Mouse (Mus musculus): ENCODE measurements at regions not wholly inside any gene's neighbourhood (a gene's known extent, or its start where the extent isn't known, plus 50 kb on each side); places are given as distances from the start of the nearest gene placed in this dataset.
"Not testable (repeated sequence)": the region's sequence is repeated elsewhere in the genome, so short reads cannot be mapped to it uniquely, and the experiment has no call there.

GRCm38 (mm10) chr10:96414807-96415206 is 202.0 kb upstream of the Btg1 start:
- no peak overlapping the region for H3K9ac ChIP-seq
- no peaks in the 10 kb centered on the region for H3K4me1 ChIP-seq (replicated peaks)
- no peak overlapping the region for H3K4me2 ChIP-seq
- no peaks in the 10 kb centered on the region for H3K9me3 ChIP-seq
- 92% methylated on average over 11 of the region's 11 CpGs for WGBS
- no peak for ATAC-seq (ENCODE audit: low FRiP score, low read depth)
- no peaks in the 10 kb centered on the region for H3K27me3 ChIP-seq
- no peaks in the 10 kb centered on the region for H3K36me3 ChIP-seq
- H3K27ac ChIP-seq (replicated peaks) = no peak overlapping the region
- no peak overlapping the region for H3K4me3 ChIP-seq

DNA sequence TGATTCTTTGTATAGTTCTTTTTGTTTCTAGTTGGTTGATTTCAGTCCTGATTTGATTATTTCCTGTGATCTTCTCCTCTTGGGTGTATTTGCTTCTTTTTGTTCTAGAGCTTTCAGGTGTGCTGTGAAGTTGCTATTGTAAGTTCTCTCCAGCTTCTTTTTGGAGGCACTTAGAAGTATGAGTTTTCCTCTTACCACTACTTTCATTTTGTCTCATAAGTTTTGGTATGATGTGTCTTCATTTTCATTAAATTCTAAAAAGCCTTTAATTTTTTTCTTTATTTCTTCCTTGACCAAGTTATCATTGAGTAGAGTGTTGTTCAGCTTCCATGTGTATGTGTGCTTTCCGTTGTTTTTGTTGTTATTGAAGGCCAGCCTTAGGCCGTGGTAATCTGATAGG is 195.3 kb upstream of the Btg1 start:
- not testable (repeated sequence) for H3K9me3 ChIP-seq; H3K4me1 ChIP-seq (replicated peaks); H3K9ac ChIP-seq; H3K27ac ChIP-seq (replicated peaks); H3K27me3 ChIP-seq; H3K4me3 ChIP-seq; H3K4me2 ChIP-seq; ATAC-seq (ENCODE audit: low FRiP score, low read depth); H3K36me3 ChIP-seq
- 93% methylated on average over 2 of the region's 2 CpGs for WGBS

DNA sequence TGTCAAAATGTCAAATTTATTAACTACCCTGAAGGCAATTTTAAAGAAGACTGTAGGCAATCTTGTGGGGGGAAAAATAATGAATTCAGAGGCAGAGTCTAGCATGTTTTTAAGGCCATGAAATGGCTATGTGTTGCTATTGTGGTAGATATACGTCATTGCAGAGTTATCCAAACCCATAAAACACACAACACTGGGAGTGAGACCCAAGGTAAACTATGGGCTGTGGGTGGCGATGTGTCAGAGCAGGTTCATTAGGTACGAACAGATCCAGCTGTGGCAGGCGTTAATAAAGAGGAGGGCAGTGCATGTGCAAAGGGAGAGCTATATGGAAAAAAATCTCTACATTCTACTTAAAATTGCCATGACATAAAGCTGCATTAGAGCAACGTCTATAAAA is 189.4 kb upstream of the Btg1 start:
- WGBS = 84% methylated on average over 5 of the region's 5 CpGs

GRCm38 (mm10) chr10:96430142-96430541 is 186.7 kb upstream of the Btg1 start:
- H3K9ac ChIP-seq = no peak overlapping the region
- no peaks in the 10 kb centered on the region for H3K4me1 ChIP-seq (replicated peaks)
- no peaks in the 10 kb centered on the region for H3K27me3 ChIP-seq
- H3K36me3 ChIP-seq = no peaks in the 10 kb centered on the region
- no peak overlapping the region for H3K27ac ChIP-seq (replicated peaks)
- no peaks in the 10 kb centered on the region for H3K9me3 ChIP-seq
- no peak overlapping the region for H3K4me2 ChIP-seq
- no peak overlapping the region for H3K4me3 ChIP-seq
- no peak for ATAC-seq (ENCODE audit: low FRiP score, low read depth)
- WGBS = 84% methylated on average over 3 of the region's 3 CpGs

More for the DNA sequence above, 189.4 kb upstream of the Btg1 start:
- no peaks in the 10 kb centered on the region for H3K27me3 ChIP-seq
- H3K4me3 ChIP-seq = no peak overlapping the region
- ATAC-seq (ENCODE audit: low FRiP score, low read depth) = no peak
- no peaks in the 10 kb centered on the region for H3K9me3 ChIP-seq
- no peaks in the 10 kb centered on the region for H3K4me1 ChIP-seq (replicated peaks)
- H3K4me2 ChIP-seq = no peak overlapping the region
- H3K27ac ChIP-seq (replicated peaks) = no peak overlapping the region
- no peak overlapping the region for H3K9ac ChIP-seq
- no peaks in the 10 kb centered on the region for H3K36me3 ChIP-seq

GRCm38 (mm10) chr10:96435109-96435508 is 181.7 kb upstream of the Btg1 start:
- Histone ChIP-seq H3K4me1 (replicated peaks) (no peaks in the 10 kb centered on the region), H3K9me3 (no peaks in the 10 kb centered on the region), H3K27ac (replicated peaks) (no peak overlapping the region), H3K27me3 (no peaks in the 10 kb centered on the region), H3K9ac (no peak overlapping the region), H3K4me2 (no peak overlapping the region), H3K4me3 (no peak overlapping the region), H3K36me3 (no peaks in the 10 kb centered on the region)
- 90% methylated on average over 6 of the region's 6 CpGs for WGBS
- ATAC-seq (ENCODE audit: low FRiP score, low read depth) = no peak

DNA sequence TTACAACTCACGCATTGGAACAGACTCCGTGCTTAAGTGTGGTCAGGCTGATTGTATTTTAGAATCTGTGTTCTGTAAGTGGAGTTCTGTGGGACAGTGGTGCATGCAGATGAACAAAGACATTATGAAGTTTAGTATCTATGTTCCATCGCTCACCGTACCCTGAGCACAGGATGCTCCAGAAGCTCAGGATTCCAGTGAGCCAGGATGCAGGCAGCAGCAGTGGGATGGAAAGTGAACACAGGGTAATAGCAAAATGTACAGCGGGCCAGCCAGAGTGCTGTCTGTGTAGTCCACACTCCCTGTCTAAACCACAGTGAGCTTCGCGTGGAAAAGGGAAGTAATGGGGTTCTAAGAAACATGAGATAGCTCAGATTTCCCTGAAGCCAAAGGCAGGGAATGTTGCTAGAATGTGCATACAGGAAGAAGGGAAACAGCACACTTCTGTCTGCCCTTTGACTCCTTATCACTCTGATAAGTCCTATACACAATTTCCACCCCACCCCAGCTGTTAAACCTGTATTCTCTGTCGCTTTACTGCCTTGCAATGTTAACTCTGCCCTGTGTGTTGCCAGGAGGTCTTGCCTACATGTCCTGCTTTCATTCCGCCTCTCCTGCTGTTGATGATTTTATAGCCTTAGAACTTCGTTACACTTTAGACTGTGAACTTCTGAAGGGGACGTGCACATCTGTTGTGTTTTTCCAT is 178.3 kb upstream of the Btg1 start:
- no peak overlapping the region for H3K27ac ChIP-seq (replicated peaks)
- no peaks in the 10 kb centered on the region for H3K4me1 ChIP-seq (replicated peaks)
- no peaks in the 10 kb centered on the region for H3K9me3 ChIP-seq
- H3K36me3 ChIP-seq = no peaks in the 10 kb centered on the region
- ATAC-seq (ENCODE audit: low FRiP score, low read depth) = no peak
- 91% methylated on average over 11 of the region's 11 CpGs for WGBS
- no peaks in the 10 kb centered on the region for H3K27me3 ChIP-seq
- H3K4me2 ChIP-seq = no peak overlapping the region
- no peak overlapping the region for H3K4me3 ChIP-seq
- no peak overlapping the region for H3K9ac ChIP-seq

DNA sequence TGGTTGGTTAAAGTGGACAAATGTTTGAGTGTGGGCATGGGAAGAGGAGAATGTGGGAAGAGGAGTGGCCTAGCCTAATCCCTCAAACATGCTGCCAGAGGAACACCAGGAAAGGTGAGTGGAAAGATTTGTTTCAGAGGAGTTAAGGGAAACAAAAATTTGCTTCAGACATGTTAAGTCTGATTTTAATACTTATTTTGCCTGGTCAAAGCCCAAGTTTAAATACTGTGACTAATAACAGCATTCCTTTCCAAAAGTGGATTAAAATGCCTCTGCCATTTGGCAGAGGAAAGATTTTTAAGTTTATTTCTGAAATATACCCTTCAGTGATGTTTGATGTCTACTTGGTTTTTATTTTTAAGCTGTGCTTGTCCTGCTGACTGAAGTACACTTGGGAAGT is 174.6 kb upstream of the Btg1 start:
- Histone ChIP-seq H3K4me1 (replicated peaks) (no peaks in the 10 kb centered on the region), H3K27ac (replicated peaks) (no peak overlapping the region), H3K36me3 (no peaks in the 10 kb centered on the region), H3K27me3 (no peaks in the 10 kb centered on the region), H3K9me3 (no peaks in the 10 kb centered on the region), H3K4me3 (no peak overlapping the region), H3K9ac (no peak overlapping the region), H3K4me2 (no peak overlapping the region)
- ATAC-seq (ENCODE audit: low FRiP score, low read depth) = no peak

DNA sequence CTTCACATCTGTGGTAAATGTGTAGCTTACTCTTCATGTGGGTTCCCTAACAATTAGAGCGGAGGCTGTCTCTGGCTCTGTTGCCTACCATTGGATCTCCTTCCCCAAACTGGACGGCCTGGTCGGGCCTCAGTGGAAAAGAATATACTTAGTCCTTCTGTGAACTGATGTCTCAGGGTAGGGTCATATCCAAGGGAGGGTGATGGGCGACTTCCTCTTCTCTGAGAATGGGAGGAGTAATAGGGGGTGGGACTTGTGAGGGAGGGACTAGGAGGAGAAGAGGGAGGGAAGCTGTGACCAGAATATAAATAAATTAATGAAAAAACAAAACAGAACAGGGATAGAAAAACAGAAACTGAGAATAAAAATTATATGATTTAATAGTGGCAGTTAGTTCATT is 166.5 kb upstream of the Btg1 start:
- Histone ChIP-seq H3K27me3 (no peaks in the 10 kb centered on the region), H3K4me1 (replicated peaks) (no peaks in the 10 kb centered on the region), H3K9ac (no peak overlapping the region), H3K4me2 (no peak overlapping the region), H3K4me3 (no peak overlapping the region), H3K27ac (replicated peaks) (no peak overlapping the region), H3K36me3 (no peaks in the 10 kb centered on the region), H3K9me3 (no peaks in the 10 kb centered on the region)
- ATAC-seq (ENCODE audit: low FRiP score, low read depth) = no peak
- 96% methylated on average over 4 of the region's 4 CpGs for WGBS

DNA sequence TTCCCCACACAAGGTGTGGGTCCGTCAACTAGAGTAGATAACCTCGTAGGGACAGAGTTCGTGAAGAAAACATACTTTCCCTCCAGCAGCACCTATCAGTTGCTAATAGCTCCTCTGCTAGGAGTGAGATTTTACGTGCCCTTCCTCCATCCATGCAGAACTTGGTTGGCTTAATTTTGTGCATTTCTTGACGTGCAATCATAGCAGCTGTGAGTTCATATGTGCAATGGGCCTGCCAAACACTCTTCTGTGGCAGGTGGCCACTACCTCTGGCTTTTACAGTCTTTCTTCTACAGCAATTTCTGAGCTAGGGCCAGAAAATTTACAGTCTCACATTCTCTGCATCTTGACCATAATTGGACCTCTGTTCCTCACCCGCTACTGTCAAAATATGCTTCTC is 161.9 kb upstream of the Btg1 start:
- Histone ChIP-seq H3K9ac (no peak overlapping the region), H3K4me2 (no peak overlapping the region)

GRCm38 (mm10) chr10:96458551-96458950 is 158.3 kb upstream of the Btg1 start:
- ATAC-seq (ENCODE audit: low FRiP score, low read depth) = no peak
- no peaks in the 10 kb centered on the region for H3K9me3 ChIP-seq
- no peaks in the 10 kb centered on the region for H3K4me1 ChIP-seq (replicated peaks)
- H3K4me2 ChIP-seq = no peak overlapping the region
- no peak overlapping the region for H3K9ac ChIP-seq
- H3K27me3 ChIP-seq = no peaks in the 10 kb centered on the region
- H3K27ac ChIP-seq (replicated peaks) = no peak overlapping the region
- H3K4me3 ChIP-seq = no peak overlapping the region
- 65% methylated on average over 4 of the region's 4 CpGs for WGBS
- H3K36me3 ChIP-seq = no peaks in the 10 kb centered on the region

More for the DNA sequence above, 161.9 kb upstream of the Btg1 start:
- no peak for ATAC-seq (ENCODE audit: low FRiP score, low read depth)
- no peaks in the 10 kb centered on the region for H3K36me3 ChIP-seq
- H3K4me1 ChIP-seq (replicated peaks) = no peaks in the 10 kb centered on the region
- no peak overlapping the region for H3K27ac ChIP-seq (replicated peaks)
- H3K27me3 ChIP-seq = no peaks in the 10 kb centered on the region
- 93% methylated on average over 6 of the region's 6 CpGs for WGBS
- H3K4me3 ChIP-seq = no peak overlapping the region
- no peaks in the 10 kb centered on the region for H3K9me3 ChIP-seq

DNA sequence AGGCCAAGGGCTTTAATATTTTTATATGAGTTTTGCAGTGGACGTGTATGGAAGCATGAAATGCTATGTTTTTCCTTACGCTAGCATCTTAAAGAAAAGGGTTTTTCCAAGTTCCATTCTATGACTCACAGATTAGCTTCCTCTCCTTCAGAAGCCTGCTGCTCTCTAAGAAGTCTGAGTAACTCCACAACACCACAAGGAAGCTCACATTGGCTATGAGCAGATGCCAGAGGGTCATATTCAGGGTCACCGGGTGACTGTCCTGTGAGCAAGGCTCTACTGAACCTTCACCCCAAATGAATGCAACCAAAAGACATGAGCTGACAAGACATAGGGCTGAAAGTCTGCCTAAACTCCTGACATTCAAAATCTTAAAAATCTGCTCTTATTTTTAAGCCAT is 157.6 kb upstream of the Btg1 start:
- ATAC-seq (ENCODE audit: low FRiP score, low read depth) = no peak

DNA sequence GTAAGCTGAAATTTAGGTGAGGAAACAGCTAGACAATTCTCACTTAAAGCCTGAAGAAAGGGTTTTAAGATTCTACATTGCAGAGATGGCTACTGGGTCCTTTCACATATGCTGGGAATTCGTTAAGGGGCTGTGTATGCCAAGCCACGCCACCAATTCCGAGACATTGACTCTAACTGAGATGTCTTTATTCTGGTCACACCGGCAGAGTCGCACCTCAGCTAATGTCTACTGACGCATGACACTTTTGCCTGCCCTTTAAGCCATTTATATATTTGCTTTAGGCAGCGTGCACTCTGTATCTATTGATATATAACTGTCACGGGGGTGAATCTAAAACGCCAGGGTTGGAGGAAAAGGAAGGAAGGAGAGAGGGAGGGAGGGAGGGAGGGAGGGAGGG is 156.7 kb upstream of the Btg1 start:
- no peak for ATAC-seq (ENCODE audit: low FRiP score, low read depth)
- Histone ChIP-seq H3K27me3 (no peaks in the 10 kb centered on the region), H3K27ac (replicated peaks) (no peak overlapping the region), H3K9ac (no peak overlapping the region), H3K4me2 (no peak overlapping the region), H3K4me1 (replicated peaks) (no peaks in the 10 kb centered on the region), H3K4me3 (no peak overlapping the region), H3K9me3 (no peaks in the 10 kb centered on the region), H3K36me3 (no peaks in the 10 kb centered on the region)
- WGBS = 58% methylated on average over 9 of the region's 9 CpGs

More for the DNA sequence above, 157.6 kb upstream of the Btg1 start:
- Histone ChIP-seq H3K4me2 (no peak overlapping the region), H3K9me3 (no peaks in the 10 kb centered on the region), H3K36me3 (no peaks in the 10 kb centered on the region), H3K4me3 (no peak overlapping the region), H3K9ac (no peak overlapping the region), H3K27ac (replicated peaks) (no peak overlapping the region), H3K27me3 (no peaks in the 10 kb centered on the region), H3K4me1 (replicated peaks) (no peaks in the 10 kb centered on the region)
- 88% methylated on average over 3 of the region's 3 CpGs for WGBS

All from hindbrain, embryonic 15.5 days (tissue).